Mouse (Mus musculus): ENCODE measurements around the gene Pltp. TPM values are rescaled to one million over a fixed set of nuclear protein-coding genes. Genes with fewer than 3 reads are reported as not detected.

Gene Pltp
- polyA plus RNA-seq, 1 experiment from 2014 or later = 47.5 TPM

- Histone ChIP-seq H3K9me3 (ENCODE audit: low read length) (no peaks in the 10 kb centered on the region), H3K36me3 (ENCODE audit: insufficient read depth, low read length) (peaks cover 13% of the 10 kb centered on the region), H3K27me3 (ENCODE audit: insufficient read depth, low read length) (no peaks in the 10 kb centered on the region), H3K27ac (ENCODE audit: low read length) (no peak overlapping the region), H3K4me2 (replicated peaks; ENCODE audit: low read depth, low read length) (no peak overlapping the region), H3K4me1 (ENCODE audit: insufficient read depth, low read length) (peaks cover 9% of the 10 kb centered on the region), H3K9ac (replicated peaks; ENCODE audit: low read length) (no peak overlapping the region), H3K4me3 (ENCODE audit: low read length) (no peak overlapping the region)
- WGBS = 65% methylated on average over 10 of the region's 10 CpGs
- ATAC-seq (ENCODE audit: low FRiP score, low TSS enrichment) = no peak
Observed at GRCm38 (mm10) chr2:164831029-164831428, 26.5 kb downstream of the Pltp start.

GRCm38 (mm10) chr2:164829090-164829489 lies 28.4 kb downstream of the Pltp start:
- no peaks in the 10 kb centered on the region for H3K27me3 ChIP-seq (ENCODE audit: insufficient read depth, low read length)
- peaks cover 27% of the 10 kb centered on the region for H3K36me3 ChIP-seq (ENCODE audit: insufficient read depth, low read length)
- no peak overlapping the region for H3K4me2 ChIP-seq (replicated peaks; ENCODE audit: low read depth, low read length)
- no peak overlapping the region for H3K27ac ChIP-seq (ENCODE audit: low read length)
- no peak for ATAC-seq (ENCODE audit: low FRiP score, low TSS enrichment)
- H3K9me3 ChIP-seq (ENCODE audit: low read length) = no peaks in the 10 kb centered on the region
- H3K4me1 ChIP-seq (ENCODE audit: insufficient read depth, low read length) = peaks cover 2% of the 10 kb centered on the region
- H3K9ac ChIP-seq (replicated peaks; ENCODE audit: low read length) = no peak overlapping the region
- H3K4me3 ChIP-seq (ENCODE audit: low read length) = no peak overlapping the region
- 96% methylated on average over 1 of the region's 1 CpGs for WGBS

GRCm38 (mm10) chr2:164828437-164828836 lies 29.1 kb downstream of the Pltp start, which contains the start of gene Spata25:
Gene Spata25, minus strand, starts transcription at chr2:164828537.
- Histone ChIP-seq H3K27me3 (ENCODE audit: insufficient read depth, low read length) (no peaks in the 10 kb centered on the region), H3K4me3 (ENCODE audit: low read length) (no peak within 1 kb of the TSS), H3K27ac (ENCODE audit: low read length) (no peak within 1 kb of the TSS), H3K9ac (replicated peaks; ENCODE audit: low read length) (no peak within 1 kb of the TSS), H3K36me3 (ENCODE audit: insufficient read depth, low read length) (peaks cover 27% of the 10 kb centered on the region), H3K9me3 (ENCODE audit: low read length) (no peaks in the 10 kb centered on the region), H3K4me1 (ENCODE audit: insufficient read depth, low read length) (peaks cover 7% of the 10 kb centered on the region), H3K4me2 (replicated peaks; ENCODE audit: low read depth, low read length) (no peak within 1 kb of the TSS)
- 81% methylated on average over 6 of the region's 6 CpGs for WGBS
- ATAC-seq (ENCODE audit: low FRiP score, low TSS enrichment) = no peak

- H3K27me3 ChIP-seq (ENCODE audit: insufficient read depth, low read length) = no peaks in the 10 kb centered on the region
- H3K4me1 ChIP-seq (ENCODE audit: insufficient read depth, low read length) = peaks cover 12% of the 10 kb centered on the region
- H3K36me3 ChIP-seq (ENCODE audit: insufficient read depth, low read length) = peaks cover 27% of the 10 kb centered on the region
- H3K9ac ChIP-seq (replicated peaks; ENCODE audit: low read length) = no peak overlapping the region
- H3K27ac ChIP-seq (ENCODE audit: low read length) = no peak overlapping the region
- ATAC-seq (ENCODE audit: low FRiP score, low TSS enrichment) = no peak
- H3K4me3 ChIP-seq (ENCODE audit: low read length) = no peak overlapping the region
- H3K9me3 ChIP-seq (ENCODE audit: low read length) = no peaks in the 10 kb centered on the region
- no peak overlapping the region for H3K4me2 ChIP-seq (replicated peaks; ENCODE audit: low read depth, low read length)
- WGBS = 88% methylated on average over 16 of the region's 16 CpGs
Observed at GRCm38 (mm10) chr2:164827146-164827850, 30.2 kb downstream of the Pltp start.

GRCm38 (mm10) chr2:164825521-164825920 lies 32.0 kb downstream of the Pltp start:
- peaks cover 27% of the 10 kb centered on the region for H3K36me3 ChIP-seq (ENCODE audit: insufficient read depth, low read length)
- H3K27me3 ChIP-seq (ENCODE audit: insufficient read depth, low read length) = no peaks in the 10 kb centered on the region
- no peaks in the 10 kb centered on the region for H3K9me3 ChIP-seq (ENCODE audit: low read length)
- no peak overlapping the region for H3K4me3 ChIP-seq (ENCODE audit: low read length)
- H3K4me1 ChIP-seq (ENCODE audit: insufficient read depth, low read length) = peaks cover 14% of the 10 kb centered on the region
- 94% methylated on average over 17 of the region's 17 CpGs for WGBS
- H3K4me2 ChIP-seq (replicated peaks; ENCODE audit: low read depth, low read length) = no peak overlapping the region
- no peak overlapping the region for H3K9ac ChIP-seq (replicated peaks; ENCODE audit: low read length)
- no peak overlapping the region for H3K27ac ChIP-seq (ENCODE audit: low read length)
- no peak for ATAC-seq (ENCODE audit: low FRiP score, low TSS enrichment)

- H3K4me1 ChIP-seq (ENCODE audit: insufficient read depth, low read length) = peaks cover 14% of the 10 kb centered on the region
- H3K9ac ChIP-seq (replicated peaks; ENCODE audit: low read length) = no peak overlapping the region
- H3K4me3 ChIP-seq (ENCODE audit: low read length) = no peak overlapping the region
- H3K27me3 ChIP-seq (ENCODE audit: insufficient read depth, low read length) = no peaks in the 10 kb centered on the region
- ATAC-seq (ENCODE audit: low FRiP score, low TSS enrichment) = no peak
- 90% methylated on average over 4 of the region's 4 CpGs for WGBS
- H3K4me2 ChIP-seq (replicated peaks; ENCODE audit: low read depth, low read length) = 0 out of 2 replicates have a peak overlapping the region, but pooled peaks have one; percentile 54
- H3K27ac ChIP-seq (ENCODE audit: low read length) = no peak overlapping the region
- peaks cover 27% of the 10 kb centered on the region for H3K36me3 ChIP-seq (ENCODE audit: insufficient read depth, low read length)
- H3K9me3 ChIP-seq (ENCODE audit: low read length) = no peaks in the 10 kb centered on the region
Observed at GRCm38 (mm10) chr2:164823969-164824368, 33.5 kb downstream of the Pltp start.

- peaks cover 27% of the 10 kb centered on the region for H3K36me3 ChIP-seq (ENCODE audit: insufficient read depth, low read length)
- 2% methylated on average over 10 of the region's 10 CpGs for WGBS
Observed at GRCm38 (mm10) chr2:164823181-164823585, 34.3 kb downstream of the Pltp start.

GRCm38 (mm10) chr2:164822636-164823165 lies 34.8 kb downstream of the Pltp start, which contains the start of gene Zswim1:
Gene Zswim1, plus strand, starts transcription at chr2:164822686.
- Histone ChIP-seq H3K27me3 (ENCODE audit: insufficient read depth, low read length) (no peaks in the 10 kb centered on the region), H3K27ac (ENCODE audit: low read length) (peak within 1 kb of the TSS; percentile 86), H3K36me3 (ENCODE audit: insufficient read depth, low read length) (peaks cover 26% of the 10 kb centered on the region), H3K4me1 (ENCODE audit: insufficient read depth, low read length) (peaks cover 14% of the 10 kb centered on the region), H3K4me2 (replicated peaks; ENCODE audit: low read depth, low read length) (peak within 1 kb of the TSS; percentile 59), H3K9ac (replicated peaks; ENCODE audit: low read length) (peak within 1 kb of the TSS; percentile 78), H3K4me3 (ENCODE audit: low read length) (peak within 1 kb of the TSS; percentile 89), H3K9me3 (ENCODE audit: low read length) (no peaks in the 10 kb centered on the region)
- WGBS = 2% methylated on average over 32 of the region's 32 CpGs
- ATAC-seq (ENCODE audit: low FRiP score, low TSS enrichment) = peak; percentile 99

More at GRCm38 (mm10) chr2:164823181-164823585, 34.3 kb downstream of the Pltp start:
- Histone ChIP-seq H3K27ac (ENCODE audit: low read length) (peak overlapping the region; percentile 86), H3K4me3 (ENCODE audit: low read length) (peak overlapping the region; percentile 89), H3K4me1 (ENCODE audit: insufficient read depth, low read length) (peaks cover 14% of the 10 kb centered on the region), H3K4me2 (replicated peaks; ENCODE audit: low read depth, low read length) (peak overlapping the region; percentile 54), H3K9ac (replicated peaks; ENCODE audit: low read length) (peak overlapping the region; percentile 78), H3K9me3 (ENCODE audit: low read length) (no peaks in the 10 kb centered on the region), H3K27me3 (ENCODE audit: insufficient read depth, low read length) (no peaks in the 10 kb centered on the region)
- ATAC-seq (ENCODE audit: low FRiP score, low TSS enrichment) = peak; percentile 78

GRCm38 (mm10) chr2:164821060-164821459 lies 36.5 kb downstream of the Pltp start:
- ATAC-seq (ENCODE audit: low FRiP score, low TSS enrichment) = no peak
- Histone ChIP-seq H3K9ac (replicated peaks; ENCODE audit: low read length) (no peak overlapping the region), H3K4me2 (replicated peaks; ENCODE audit: low read depth, low read length) (no peak overlapping the region), H3K4me3 (ENCODE audit: low read length) (no peak overlapping the region), H3K9me3 (ENCODE audit: low read length) (no peaks in the 10 kb centered on the region), H3K4me1 (ENCODE audit: insufficient read depth, low read length) (peaks cover 23% of the 10 kb centered on the region), H3K27me3 (ENCODE audit: insufficient read depth, low read length) (no peaks in the 10 kb centered on the region), H3K36me3 (ENCODE audit: insufficient read depth, low read length) (peaks cover 14% of the 10 kb centered on the region), H3K27ac (ENCODE audit: low read length) (no peak overlapping the region)
- 91% methylated on average over 6 of the region's 6 CpGs for WGBS

- WGBS = 61% methylated on average over 5 of the region's 5 CpGs
- Histone ChIP-seq H3K4me1 (ENCODE audit: insufficient read depth, low read length) (peaks cover 15% of the 10 kb centered on the region), H3K9ac (replicated peaks; ENCODE audit: low read length) (no peak overlapping the region), H3K4me2 (replicated peaks; ENCODE audit: low read depth, low read length) (no peak overlapping the region), H3K27me3 (ENCODE audit: insufficient read depth, low read length) (no peaks in the 10 kb centered on the region), H3K36me3 (ENCODE audit: insufficient read depth, low read length) (no peaks in the 10 kb centered on the region; the same call in 1 of the 2 replicates), H3K9me3 (ENCODE audit: low read length) (no peaks in the 10 kb centered on the region), H3K27ac (ENCODE audit: low read length) (no peak overlapping the region), H3K4me3 (ENCODE audit: low read length) (no peak overlapping the region)
- ATAC-seq (ENCODE audit: low FRiP score, low TSS enrichment) = no peak
Observed at GRCm38 (mm10) chr2:164817703-164818102, 39.8 kb downstream of the Pltp start.

Measured in kidney, embryonic 16.5 days (tissue).